Mouse (Mus musculus) liver, embryonic 14.5 days (tissue): Measurements from ENCODE around the gene Llgl2. TPM values are rescaled to one million over a fixed set of nuclear protein-coding genes. Genes with fewer than 3 reads are reported as not detected.
A peak's percentile ranks its signal among the peaks of the same experiment; 100 is the strongest.

Experiments
- ATAC-seq: fragments of 200-750 bp; cut with Nextera tagmentation; 2 replicates; pipeline ENCODE4 v1.8.0; 2017; ENCODE audit warnings: moderate number of reproducible peaks, mild to moderate bottlenecking, moderate library complexity; ENCODE audit not compliant: insufficient read depth
- DNase-seq, 3 experiments: peaks; one replicate each; pipeline ENCODE4 v3.0.0-alpha.2; 2012 to 2013; ENCODE audit warnings: low read depth in 3 of 3, low spot score in 3 of 3
- H3K27ac ChIP-seq: fragments of 300-500 bp; sonication (generic); 2 replicates; pipeline ENCODE4 v1.5.1; 2014; ENCODE audit warnings: moderate library complexity, mild to moderate bottlenecking, control low read depth, inconsistent platforms
- H3K27me3 ChIP-seq: fragments of 300-500 bp; sonication (generic); 2 replicates; pipeline ENCODE4 v1.6.1; 2014; ENCODE audit warnings: mild to moderate bottlenecking, low read length, moderate library complexity; ENCODE audit not compliant: control insufficient read depth, insufficient read depth
- H3K36me3 ChIP-seq: fragments of 300-500 bp; sonication (generic); replicated peaks from 2 replicates; pipeline ENCODE4 v1.6.1; 2014; ENCODE audit warnings: low read depth; ENCODE audit not compliant: control insufficient read depth, insufficient read depth
- H3K4me1 ChIP-seq, 2 experiments: fragments of 200-500 bp in 1 of 2; fragments of 300-500 bp in 1 of 2; sonication (generic) in 1 of 2; replicated peaks; 2 replicates each; pipeline ENCODE4 v1.6.1; 2012 to 2014; ENCODE audit warnings: antibody characterized with exemption in 1 of 2, inconsistent platforms in 1 of 2, low read length in 1 of 2; ENCODE audit not compliant: control insufficient read depth in 2 of 2, insufficient read depth in 2 of 2
- H3K4me2 ChIP-seq: fragments of 300-500 bp; sonication (generic); 2 replicates; pipeline ENCODE4 v1.6.1; 2014; ENCODE audit warnings: low read depth, mild to moderate bottlenecking, control low read depth, moderate library complexity
- H3K4me3 ChIP-seq, 2 experiments: fragments of 200-500 bp in 1 of 2; fragments of 300-500 bp in 1 of 2; sonication (generic) in 1 of 2; 2 replicates each; pipeline ENCODE4 v1.5.1; 2012 to 2014; ENCODE audit warnings: low read depth in 2 of 2, low read length in 2 of 2, mild to moderate bottlenecking in 2 of 2, control low read depth in 1 of 2, inconsistent platforms in 1 of 2, moderate library complexity in 1 of 2; ENCODE audit not compliant: insufficient read depth in 1 of 2
- H3K9ac ChIP-seq: fragments of 300-500 bp; sonication (generic); replicated peaks from 2 replicates; pipeline ENCODE4 v1.6.1; 2014; ENCODE audit warnings: mild to moderate bottlenecking, control low read depth, moderate library complexity
- H3K9me3 ChIP-seq: fragments of 300-500 bp; sonication (generic); 2 replicates; pipeline ENCODE4 v1.6.1; 2016; ENCODE audit warnings: low read length, mixed read lengths; ENCODE audit not compliant: control insufficient read depth
- CTCF ChIP-seq: IDR thresholded peaks from 2 replicates; pipeline ENCODE4 v1.5.1; 2016; ENCODE audit warnings: antibody characterized with exemption, low read depth, control low read depth
- EP300 ChIP-seq: IDR thresholded peaks from 2 replicates; pipeline ENCODE4 v1.6.1; 2016; ENCODE audit warnings: antibody characterized with exemption, low read depth
- WGBS: fragments of 180-500 bp; shearing (Covaris S2); extraction: QIAGEN DNeasy Blood & Tissue Kit; methylation state at CpG from one replicate; pipeline ENCODE4 v1.1.7; 2014; ENCODE audit not compliant: insufficient replicate concordance; 5-methylcytosine and 5-hydroxymethylcytosine counted together
- polyA plus RNA-seq, 2 experiments: library from polyadenylated mRNA; depleted of rRNA in 1 of 2; stranded (reverse) in 1 of 2; unstranded in 1 of 2; fragments of >200 nt; fragmentation: Nextera tagmentation in 1 of 2; extraction: Ambion mirVana in 1 of 2; gene quantifications; 2 replicates each; pipeline versions ENCODE4 v1.2.1 to v1.2.3; 2012 to 2014

Llgl2 gene
- polyA plus RNA-seq, 2 experiments, result 7.5 to 10.5 TPM

GRCm38 (mm10) chr11:115839732-115840131 lies 15.9 kb downstream of the Llgl2 start:
- Histone ChIP-seq H3K27ac (no peak overlapping the region), H3K9me3 (no peaks in the 10 kb centered on the region; the same call in 1 of the 2 replicates), H3K4me2 (no peak overlapping the region), H3K36me3 (no peaks in the 10 kb centered on the region), H3K4me3 (no peak overlapping the region), H3K9ac (no peak overlapping the region), H3K4me1 (peaks cover 26 to 42% of the 10 kb centered on the region in 2 experiments), H3K27me3 (no peaks in the 10 kb centered on the region)
- DNase-seq, result no peak
- WGBS, result 71% methylated on average over 3 of the region's 3 CpGs
- ATAC-seq, result no peak
- no peak for TF ChIP-seq CTCF
- no peak for TF ChIP-seq EP300

DNA sequence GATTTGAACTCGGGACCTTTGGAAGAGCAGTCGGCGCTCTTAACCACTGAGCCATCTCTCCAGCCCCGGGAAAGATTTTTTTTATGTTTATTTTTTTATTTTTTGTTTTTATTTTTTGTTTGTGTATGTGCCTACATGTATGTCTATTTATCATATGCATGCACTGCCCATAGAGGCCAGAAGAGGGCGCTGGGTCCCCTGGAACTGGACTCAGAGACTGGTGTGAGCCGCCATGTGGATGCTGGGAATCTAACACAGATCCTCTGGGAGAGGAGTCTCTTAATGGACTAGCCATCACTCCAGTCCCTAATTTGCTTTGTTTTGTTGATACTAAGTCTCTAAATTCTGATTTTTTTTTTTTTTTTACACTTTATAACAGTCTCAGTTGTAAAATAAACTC lies 17.2 kb downstream of the Llgl2 start:
- ATAC-seq (no peak), DNase-seq (no peak)
- H3K27me3 ChIP-seq, result no peaks in the 10 kb centered on the region
- no peak overlapping the region; the same call in 1 of the 2 replicates for H3K27ac ChIP-seq
- no peaks in the 10 kb centered on the region; the same call in 1 of the 2 replicates for H3K9me3 ChIP-seq
- H3K4me1 ChIP-seq, result peaks cover 26 to 42% of the 10 kb centered on the region in 2 experiments
- peaks cover under 1% of the 10 kb centered on the region for H3K36me3 ChIP-seq
- H3K9ac ChIP-seq, result no peak overlapping the region
- TF ChIP-seq EP300 (no peak), CTCF (peak; percentile 67)
- no peak overlapping the region for H3K4me3 ChIP-seq
- H3K4me2 ChIP-seq, result no peak overlapping the region
- WGBS, result 80% methylated on average over 6 of the region's 6 CpGs

DNA sequence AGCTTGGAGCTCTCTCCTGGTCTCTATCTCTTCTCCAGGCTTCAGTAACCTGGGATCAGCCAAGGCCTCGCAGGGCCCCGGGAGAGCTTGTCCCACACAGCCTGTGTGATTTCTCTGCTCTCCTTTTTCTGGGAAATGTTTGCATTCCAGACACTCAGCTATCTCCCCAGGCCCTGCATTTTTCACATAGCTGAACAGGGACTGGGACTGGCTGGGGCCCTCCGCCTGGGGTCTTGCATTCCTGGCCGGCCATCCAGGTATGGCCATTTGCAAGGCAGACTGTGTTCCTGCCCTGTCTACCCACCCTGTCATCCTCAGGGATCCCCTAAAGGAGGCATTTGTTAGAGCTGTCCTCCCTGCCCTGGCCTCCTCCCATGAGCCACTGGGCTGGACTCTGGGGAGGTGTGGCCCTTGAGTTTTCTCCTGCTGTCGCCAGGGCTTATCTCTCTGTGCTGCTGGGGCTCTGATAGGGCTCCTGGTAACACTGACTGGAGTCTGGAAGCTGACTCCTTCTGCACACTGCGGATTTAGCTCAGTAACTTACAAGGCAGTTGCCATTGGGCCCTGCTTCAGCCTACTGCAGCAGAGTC lies 18.2 kb downstream of the Llgl2 start:
- DNase-seq, result peak; percentile 78 to 82 (median 79)
- H3K9me3 ChIP-seq, result no peaks in the 10 kb centered on the region; the same call in 1 of the 2 replicates
- H3K4me3 ChIP-seq, result no peak overlapping the region
- 15% methylated on average over 6 of the region's 6 CpGs for WGBS
- peaks cover 5% of the 10 kb centered on the region for H3K36me3 ChIP-seq
- H3K27me3 ChIP-seq, result no peaks in the 10 kb centered on the region
- TF ChIP-seq EP300 (peak; percentile 58; the same call in 1 of the 2 replicates), CTCF (no peak)
- H3K4me1 ChIP-seq, result peaks cover 26 to 42% of the 10 kb centered on the region in 2 experiments
- peak; percentile 93 for ATAC-seq
- H3K27ac ChIP-seq, result peak overlapping the region; percentile 78
- H3K9ac ChIP-seq, result peak overlapping the region; percentile 38
- H3K4me2 ChIP-seq, result peak overlapping the region; percentile 61

DNA sequence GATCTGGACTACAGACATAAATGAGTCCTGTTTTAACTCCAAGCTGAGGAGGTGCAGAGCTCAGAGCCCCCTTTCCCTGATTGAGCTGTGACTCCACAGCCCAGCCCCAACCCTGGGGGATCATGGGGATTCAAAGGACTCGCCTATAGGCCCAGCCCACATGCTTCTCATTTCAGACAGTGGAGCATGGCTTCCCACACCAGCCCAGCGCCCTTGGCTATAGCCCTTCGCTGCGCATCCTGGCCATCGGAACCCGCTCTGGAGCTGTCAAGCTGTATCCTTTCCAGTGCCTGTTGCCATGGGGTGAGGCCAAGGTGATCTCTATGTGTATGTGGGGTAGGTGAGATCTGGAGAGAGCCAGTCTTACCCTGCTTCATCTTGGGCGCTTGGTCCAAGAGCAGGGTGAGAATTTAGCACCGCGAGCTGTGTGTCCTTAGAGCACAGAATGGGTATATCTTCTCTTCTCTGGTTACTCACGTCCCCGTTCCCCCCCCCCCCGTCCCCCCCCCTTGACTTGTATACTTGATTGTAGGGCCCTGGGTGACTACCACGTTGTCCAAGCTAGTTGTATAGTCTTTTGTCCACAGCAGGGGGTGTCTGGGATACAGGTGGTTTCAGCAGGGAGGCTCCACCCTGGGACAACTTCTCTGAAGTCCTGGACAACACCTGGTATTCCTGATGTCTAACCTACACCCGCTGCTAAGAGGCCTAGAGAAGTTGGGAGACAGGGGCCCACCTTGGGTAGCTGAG lies 19.5 kb downstream of the Llgl2 start:
- peaks cover 26 to 41% of the 10 kb centered on the region in 2 experiments for H3K4me1 ChIP-seq
- no peak for ATAC-seq
- no peaks in the 10 kb centered on the region for H3K27me3 ChIP-seq
- no peaks in the 10 kb centered on the region; the same call in 1 of the 2 replicates for H3K9me3 ChIP-seq
- DNase-seq, result no peak
- WGBS, result 67% methylated on average over 14 of the region's 14 CpGs
- no peak overlapping the region; the same call in 1 of the 2 replicates for H3K9ac ChIP-seq
- H3K4me2 ChIP-seq, result no peak overlapping the region
- no peak overlapping the region for H3K4me3 ChIP-seq
- H3K36me3 ChIP-seq, result peaks cover 5% of the 10 kb centered on the region
- TF ChIP-seq CTCF, result no peak
- no peak for TF ChIP-seq EP300
- H3K27ac ChIP-seq, result no peak overlapping the region

GRCm38 (mm10) chr11:115843891-115844239 lies 20.0 kb downstream of the Llgl2 start:
- Histone ChIP-seq H3K4me1 (peaks cover 22 to 36% of the 10 kb centered on the region in 2 experiments), H3K36me3 (peaks cover 5% of the 10 kb centered on the region), H3K4me2 (no peak overlapping the region), H3K27ac (no peak overlapping the region), H3K9ac (no peak overlapping the region), H3K9me3 (no peaks in the 10 kb centered on the region; the same call in 1 of the 2 replicates), H3K27me3 (no peaks in the 10 kb centered on the region), H3K4me3 (no peak overlapping the region)
- ATAC-seq (no peak), DNase-seq (no peak)
- WGBS, result 83% methylated on average over 5 of the region's 5 CpGs
- TF ChIP-seq EP300 (no peak), CTCF (no peak)
